Mouse (Mus musculus): ENCODE measurements at regions not wholly inside any gene's neighbourhood (a gene's known extent, or its start where the extent isn't known, plus 50 kb on each side); places are given as distances from the start of the nearest gene placed in this dataset.

DNA sequence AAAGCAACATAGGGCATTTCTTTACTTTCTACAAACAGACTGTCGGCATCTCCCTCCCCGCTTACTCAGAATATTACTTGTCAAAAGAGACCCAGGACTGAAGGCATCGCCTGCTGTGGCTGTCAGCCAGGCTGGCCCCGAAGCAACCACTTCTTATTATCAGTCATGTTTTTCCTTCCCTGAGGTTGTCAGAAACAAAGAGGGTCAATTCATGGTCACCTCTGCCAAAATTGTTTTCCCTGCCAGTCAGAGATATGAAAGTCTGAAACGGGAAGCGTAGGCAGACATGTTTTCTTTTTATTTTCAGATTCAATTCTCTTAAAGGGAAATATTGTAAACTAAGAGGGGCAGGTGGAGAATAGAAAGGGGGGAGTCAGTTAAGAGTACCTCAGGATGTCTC lies 425.8 kb downstream of the Lrig3 start:
- Histone ChIP-seq H3K27ac (replicated peaks) (no peak overlapping the region), H3K36me3 (no peaks in the 10 kb centered on the region), H3K4me2 (no peak overlapping the region), H3K9ac (replicated peaks) (no peak overlapping the region), H3K27me3 (replicated peaks) (no peaks in the 10 kb centered on the region), H3K4me1 (no peaks in the 10 kb centered on the region), H3K4me3 (replicated peaks) (no peak overlapping the region), H3K9me3 (replicated peaks) (no peaks in the 10 kb centered on the region)
- ATAC-seq (ENCODE audit: low FRiP score): no peak
- 87% methylated on average over 6 of the region's 6 CpGs for WGBS

DNA sequence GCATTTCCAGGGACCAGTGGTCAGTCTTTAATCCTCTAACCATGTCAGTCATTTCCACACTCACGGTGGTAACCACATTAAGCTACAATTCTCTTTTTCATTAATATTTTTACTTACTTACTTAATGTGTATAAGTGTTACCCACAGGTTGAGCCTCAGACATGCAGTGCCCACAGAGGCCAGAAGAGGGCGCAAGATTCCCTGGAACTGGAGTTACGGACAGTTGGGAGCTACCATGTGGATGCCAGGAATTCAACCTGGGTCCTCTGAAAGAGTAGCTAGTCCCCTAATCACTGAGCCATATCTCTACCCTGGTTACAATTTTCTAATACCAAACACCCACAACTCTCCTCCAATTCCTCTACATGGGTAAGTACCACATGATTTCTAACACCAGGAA lies 420.5 kb downstream of the Lrig3 start:
- H3K27me3 ChIP-seq (replicated peaks): no peaks in the 10 kb centered on the region
- no peaks in the 10 kb centered on the region for H3K4me1 ChIP-seq
- H3K27ac ChIP-seq (replicated peaks): no peak overlapping the region

DNA sequence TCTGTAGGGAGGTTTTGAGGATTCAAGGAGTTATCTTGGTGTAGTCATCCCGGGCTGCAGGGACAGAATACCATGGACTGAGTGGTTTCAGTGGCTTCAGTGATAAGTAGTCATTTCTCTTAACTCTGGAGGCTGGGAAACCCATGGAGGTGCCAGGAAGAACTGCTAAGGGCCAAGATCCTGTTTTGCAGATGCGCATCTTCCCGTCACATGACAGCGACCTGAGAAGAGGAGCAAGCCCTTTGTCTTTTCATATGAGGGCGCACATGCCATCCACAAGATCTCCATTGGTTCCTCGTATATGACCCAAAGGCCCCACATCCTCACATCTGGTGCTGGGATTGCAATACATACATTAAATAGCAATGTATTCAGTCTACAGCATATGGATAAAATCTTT lies 419.7 kb downstream of the Lrig3 start:
- ATAC-seq (ENCODE audit: low FRiP score): no peak
- no peak overlapping the region for H3K9ac ChIP-seq (replicated peaks)
- no peaks in the 10 kb centered on the region for H3K4me1 ChIP-seq
- H3K9me3 ChIP-seq (replicated peaks): no peaks in the 10 kb centered on the region
- 92% methylated on average over 6 of the region's 6 CpGs for WGBS
- no peak overlapping the region for H3K4me2 ChIP-seq
- no peak overlapping the region for H3K4me3 ChIP-seq (replicated peaks)
- no peak overlapping the region for H3K27ac ChIP-seq (replicated peaks)
- H3K27me3 ChIP-seq (replicated peaks): no peaks in the 10 kb centered on the region
- no peaks in the 10 kb centered on the region for H3K36me3 ChIP-seq

More for the DNA sequence above, 420.5 kb downstream of the Lrig3 start:
- Histone ChIP-seq H3K36me3 (no peaks in the 10 kb centered on the region), H3K4me2 (no peak overlapping the region), H3K9ac (replicated peaks) (no peak overlapping the region), H3K4me3 (replicated peaks) (no peak overlapping the region), H3K9me3 (replicated peaks) (no peaks in the 10 kb centered on the region)
- 78% methylated on average over 3 of the region's 3 CpGs for WGBS
- ATAC-seq (ENCODE audit: low FRiP score): no peak

DNA sequence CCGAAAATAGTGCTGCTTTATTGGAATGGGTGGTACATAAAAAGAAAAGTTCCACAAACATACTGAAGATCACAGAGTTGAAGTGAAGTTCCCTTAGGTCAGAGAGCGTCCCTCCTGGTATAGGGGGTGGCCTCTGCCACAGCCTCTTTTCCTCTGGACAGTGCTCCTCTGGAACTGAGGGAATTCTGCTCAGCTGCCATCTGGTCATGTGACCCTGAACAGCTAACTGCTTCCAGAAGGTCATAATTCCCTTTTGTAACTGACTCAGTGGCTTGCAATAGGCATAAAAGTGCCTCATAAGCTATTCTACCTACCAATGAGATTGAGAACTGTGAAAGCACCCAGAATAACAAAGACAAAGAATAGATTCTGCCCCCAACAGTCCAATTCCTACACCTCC lies 414.4 kb downstream of the Lrig3 start:
- no peaks in the 10 kb centered on the region for H3K9me3 ChIP-seq (replicated peaks)
- no peaks in the 10 kb centered on the region for H3K4me1 ChIP-seq
- H3K27me3 ChIP-seq (replicated peaks): no peaks in the 10 kb centered on the region
- ATAC-seq (ENCODE audit: low FRiP score): no peak
- H3K4me3 ChIP-seq (replicated peaks): no peak overlapping the region
- no peak overlapping the region for H3K4me2 ChIP-seq
- WGBS: 93% methylated on average over 2 of the region's 2 CpGs
- no peak overlapping the region for H3K27ac ChIP-seq (replicated peaks)
- H3K9ac ChIP-seq (replicated peaks): no peak overlapping the region
- no peaks in the 10 kb centered on the region for H3K36me3 ChIP-seq

DNA sequence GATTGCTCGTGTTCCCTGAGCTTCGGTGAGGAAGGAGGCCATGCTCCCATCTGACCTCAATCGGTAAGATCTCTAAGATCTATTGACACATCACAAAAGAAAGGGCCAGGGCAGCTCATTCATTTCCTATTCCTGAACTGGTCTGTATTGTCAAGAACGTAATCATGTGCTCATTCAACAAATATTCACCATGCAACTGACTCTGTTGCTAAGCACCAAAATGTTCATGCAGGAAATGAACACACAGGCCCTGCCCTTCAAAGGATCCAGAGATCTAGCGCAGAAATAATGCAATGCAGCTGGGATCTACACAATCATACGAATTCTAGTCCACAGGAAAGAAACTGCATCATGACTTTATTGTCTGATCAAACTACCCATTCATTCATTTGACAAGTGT lies 413.3 kb downstream of the Lrig3 start:
- H3K9me3 ChIP-seq (replicated peaks): no peaks in the 10 kb centered on the region
- H3K4me3 ChIP-seq (replicated peaks): no peak overlapping the region
- no peaks in the 10 kb centered on the region for H3K4me1 ChIP-seq
- H3K27me3 ChIP-seq (replicated peaks): no peaks in the 10 kb centered on the region
- H3K4me2 ChIP-seq: no peak overlapping the region
- no peak overlapping the region for H3K27ac ChIP-seq (replicated peaks)
- H3K36me3 ChIP-seq: no peaks in the 10 kb centered on the region
- WGBS: 26% methylated on average over 6 of the region's 6 CpGs
- no peak for ATAC-seq (ENCODE audit: low FRiP score)
- H3K9ac ChIP-seq (replicated peaks): no peak overlapping the region

DNA sequence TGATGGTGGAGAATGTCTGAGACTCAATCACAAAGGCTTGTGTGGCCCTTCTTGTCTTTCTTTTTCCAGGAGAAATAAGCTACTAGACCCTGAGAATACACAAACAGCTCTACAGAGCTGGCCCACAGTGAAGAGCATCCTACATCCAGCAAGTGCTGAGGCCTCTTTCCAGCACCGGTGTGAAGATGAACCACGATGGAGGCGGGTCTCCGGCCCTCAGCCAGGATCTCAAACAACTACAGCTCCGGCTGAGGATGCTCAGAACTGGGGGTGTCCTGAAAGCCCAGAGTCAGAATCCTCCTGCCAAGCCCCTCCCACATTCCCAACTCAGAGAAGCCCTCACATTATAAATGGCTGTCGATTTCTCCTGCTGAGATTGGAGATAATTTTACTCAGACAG lies 407.9 kb downstream of the Lrig3 start:
- no peaks in the 10 kb centered on the region for H3K36me3 ChIP-seq
- WGBS: 70% methylated on average over 6 of the region's 6 CpGs

DNA sequence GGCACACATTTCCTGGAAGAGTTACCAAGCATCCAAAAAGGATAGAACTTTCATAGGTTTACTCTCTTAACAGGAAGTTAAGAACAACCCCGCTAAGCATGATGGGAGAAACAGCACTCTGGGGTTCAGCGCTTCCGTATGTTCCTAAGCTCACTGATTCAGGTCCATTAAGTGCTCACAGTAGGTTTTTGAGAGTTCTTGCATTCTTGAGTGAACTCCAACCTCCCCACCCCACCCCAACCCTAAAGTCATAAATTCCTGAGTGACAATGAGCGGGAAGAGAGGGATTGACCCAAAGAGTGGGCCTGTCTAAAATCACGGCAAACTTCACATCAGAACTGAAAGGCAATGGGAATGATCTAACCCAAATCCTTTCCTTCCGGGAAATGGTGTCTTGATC lies 405.9 kb downstream of the Lrig3 start:
- H3K4me1 ChIP-seq: peaks cover 9% of the 10 kb centered on the region; the same call in 1 of the 2 replicates
- WGBS: 82% methylated on average over 6 of the region's 6 CpGs
- H3K9me3 ChIP-seq (replicated peaks): no peaks in the 10 kb centered on the region
- H3K4me3 ChIP-seq (replicated peaks): no peak overlapping the region
- H3K9ac ChIP-seq (replicated peaks): no peak overlapping the region
- H3K36me3 ChIP-seq: no peaks in the 10 kb centered on the region
- ATAC-seq (ENCODE audit: low FRiP score): no peak
- H3K4me2 ChIP-seq: no peak overlapping the region
- H3K27ac ChIP-seq (replicated peaks): no peak overlapping the region
- no peaks in the 10 kb centered on the region for H3K27me3 ChIP-seq (replicated peaks)

More for the DNA sequence above, 407.9 kb downstream of the Lrig3 start:
- no peak overlapping the region for H3K4me3 ChIP-seq (replicated peaks)
- H3K27ac ChIP-seq (replicated peaks): no peak overlapping the region
- H3K9ac ChIP-seq (replicated peaks): no peak overlapping the region
- peaks cover 9% of the 10 kb centered on the region; the same call in 1 of the 2 replicates for H3K4me1 ChIP-seq
- H3K9me3 ChIP-seq (replicated peaks): no peaks in the 10 kb centered on the region
- ATAC-seq (ENCODE audit: low FRiP score): no peak
- H3K4me2 ChIP-seq: no peak overlapping the region
- no peaks in the 10 kb centered on the region for H3K27me3 ChIP-seq (replicated peaks)

DNA sequence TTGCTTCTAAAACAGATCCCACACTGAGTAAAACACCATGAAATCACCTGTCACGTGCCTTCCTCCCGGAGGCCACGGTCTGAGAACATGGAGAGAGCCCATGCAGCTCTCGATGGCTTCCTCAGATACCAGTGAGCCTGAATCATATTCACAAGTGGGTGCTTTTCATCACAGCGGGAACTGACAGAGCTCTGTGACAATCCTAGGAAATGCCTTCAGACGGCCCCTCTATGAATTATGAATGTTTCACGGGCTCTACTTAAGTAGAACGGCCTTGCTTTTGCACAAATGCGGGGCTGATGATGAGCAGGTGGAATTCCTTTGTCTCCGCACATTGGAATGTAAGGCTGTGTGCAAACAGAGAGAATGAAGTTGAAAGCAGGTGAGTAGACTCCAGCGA lies 383.1 kb downstream of the Lrig3 start:
- H3K4me1 ChIP-seq: no peaks in the 10 kb centered on the region
- ATAC-seq (ENCODE audit: low FRiP score): no peak
- no peak overlapping the region for H3K4me2 ChIP-seq
- no peak overlapping the region for H3K27ac ChIP-seq (replicated peaks)
- no peak overlapping the region for H3K9ac ChIP-seq (replicated peaks)
- H3K4me3 ChIP-seq (replicated peaks): no peak overlapping the region
- H3K27me3 ChIP-seq (replicated peaks): no peaks in the 10 kb centered on the region
- WGBS: 60% methylated on average over 11 of the region's 11 CpGs
- no peaks in the 10 kb centered on the region for H3K9me3 ChIP-seq (replicated peaks)
- H3K36me3 ChIP-seq: no peaks in the 10 kb centered on the region

DNA sequence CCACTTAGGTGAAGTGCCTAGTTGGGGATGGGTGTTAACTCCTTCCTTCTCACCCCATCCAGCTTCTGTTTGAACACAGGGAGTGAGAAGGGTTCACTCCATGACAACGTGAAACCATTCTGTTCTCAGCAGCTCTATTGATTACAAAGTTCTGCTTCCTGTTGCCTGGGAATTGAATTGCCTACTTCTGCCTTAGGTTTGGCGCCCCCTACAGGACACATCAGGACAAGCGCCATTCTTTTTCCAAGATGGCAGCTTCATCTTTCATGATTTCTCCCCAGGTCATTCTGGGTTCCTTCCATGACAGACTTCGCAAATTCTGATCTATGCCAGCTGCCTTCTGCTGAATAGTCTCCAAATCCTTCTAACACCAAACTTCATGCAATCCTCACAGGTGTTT lies 371.5 kb downstream of the Lrig3 start:
- no peaks in the 10 kb centered on the region for H3K4me1 ChIP-seq
- WGBS: 74% methylated on average over 4 of the region's 4 CpGs
- H3K9me3 ChIP-seq (replicated peaks): no peaks in the 10 kb centered on the region
- H3K27ac ChIP-seq (replicated peaks): no peak overlapping the region
- H3K9ac ChIP-seq (replicated peaks): no peak overlapping the region
- H3K27me3 ChIP-seq (replicated peaks): no peaks in the 10 kb centered on the region
- ATAC-seq (ENCODE audit: low FRiP score): no peak
- no peak overlapping the region for H3K4me3 ChIP-seq (replicated peaks)
- no peak overlapping the region for H3K4me2 ChIP-seq
- H3K36me3 ChIP-seq: no peaks in the 10 kb centered on the region

DNA sequence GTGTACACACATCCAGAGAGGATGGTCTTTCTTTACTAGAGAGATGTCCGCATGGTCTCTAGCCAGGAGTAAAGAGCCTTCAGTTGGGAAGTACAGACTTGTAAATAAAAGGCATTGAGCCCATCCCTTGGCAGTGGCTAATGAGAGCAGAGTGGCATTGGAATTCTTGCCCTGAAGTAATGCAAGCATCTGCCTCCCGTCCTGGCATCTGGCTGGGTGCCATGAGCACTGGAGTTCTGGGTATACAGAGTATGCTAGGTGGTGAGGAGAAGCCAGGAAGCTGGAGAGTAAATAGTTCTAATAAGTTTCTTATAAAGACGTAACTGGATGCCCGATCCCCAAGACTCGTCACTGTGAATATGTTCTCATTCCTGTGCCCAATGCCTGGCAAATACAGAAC lies 367.8 kb downstream of the Lrig3 start:
- no peaks in the 10 kb centered on the region for H3K36me3 ChIP-seq
- WGBS: 77% methylated on average over 5 of the region's 5 CpGs
- H3K27me3 ChIP-seq (replicated peaks): no peaks in the 10 kb centered on the region
- ATAC-seq (ENCODE audit: low FRiP score): no peak
- no peak overlapping the region for H3K4me3 ChIP-seq (replicated peaks)
- no peak overlapping the region for H3K27ac ChIP-seq (replicated peaks)
- no peak overlapping the region for H3K9ac ChIP-seq (replicated peaks)
- H3K4me2 ChIP-seq: no peak overlapping the region
- no peaks in the 10 kb centered on the region for H3K9me3 ChIP-seq (replicated peaks)
- H3K4me1 ChIP-seq: 0 out of 2 replicates have a peak, but pooled peaks cover 4% of the 10 kb centered on the region

DNA sequence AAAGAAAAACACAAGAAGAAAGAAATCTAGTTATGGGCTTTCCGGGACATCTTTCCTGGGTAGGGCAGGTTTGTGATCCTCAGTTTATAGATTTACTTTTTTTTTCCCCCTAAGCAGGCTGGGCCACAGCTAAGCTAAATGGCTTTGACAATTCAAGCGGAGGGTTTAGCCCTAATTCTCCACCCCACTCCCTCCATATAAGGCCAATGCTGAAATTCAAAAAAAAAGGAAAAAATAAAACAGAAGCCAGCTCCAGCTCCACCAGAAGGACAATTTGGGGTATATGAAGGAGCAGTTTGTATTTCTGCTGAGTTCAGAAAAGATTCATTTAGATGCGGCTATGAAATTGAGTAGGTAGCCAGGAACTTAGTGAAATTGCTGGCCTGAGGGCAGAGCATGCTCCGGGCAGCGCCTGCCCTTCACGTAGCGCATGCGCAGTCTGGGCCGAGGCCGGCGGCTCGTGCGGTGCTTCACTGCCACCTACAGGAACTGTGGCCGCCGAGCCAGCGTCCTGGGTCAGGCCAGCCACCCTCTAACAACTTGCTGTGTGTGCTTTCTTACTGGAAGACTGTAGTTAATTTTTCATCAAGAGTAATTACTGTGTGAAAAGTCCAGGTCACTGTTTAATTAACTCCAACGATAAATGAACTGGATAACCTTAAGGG lies 364.5 kb downstream of the Lrig3 start:
- WGBS: 8% methylated on average over 17 of the region's 17 CpGs
- H3K4me3 ChIP-seq (replicated peaks): no peak overlapping the region; the same call in 1 of the 2 replicates
- no peak overlapping the region for H3K9ac ChIP-seq (replicated peaks)
- no peaks in the 10 kb centered on the region for H3K9me3 ChIP-seq (replicated peaks)
- H3K27ac ChIP-seq (replicated peaks): no peak overlapping the region
- H3K27me3 ChIP-seq (replicated peaks): no peaks in the 10 kb centered on the region
- ATAC-seq (ENCODE audit: low FRiP score): peak; percentile 65
- no peaks in the 10 kb centered on the region for H3K36me3 ChIP-seq
- 0 out of 2 replicates have a peak, but pooled peaks cover 4% of the 10 kb centered on the region for H3K4me1 ChIP-seq
- H3K4me2 ChIP-seq: peak overlapping the region; percentile 50

DNA sequence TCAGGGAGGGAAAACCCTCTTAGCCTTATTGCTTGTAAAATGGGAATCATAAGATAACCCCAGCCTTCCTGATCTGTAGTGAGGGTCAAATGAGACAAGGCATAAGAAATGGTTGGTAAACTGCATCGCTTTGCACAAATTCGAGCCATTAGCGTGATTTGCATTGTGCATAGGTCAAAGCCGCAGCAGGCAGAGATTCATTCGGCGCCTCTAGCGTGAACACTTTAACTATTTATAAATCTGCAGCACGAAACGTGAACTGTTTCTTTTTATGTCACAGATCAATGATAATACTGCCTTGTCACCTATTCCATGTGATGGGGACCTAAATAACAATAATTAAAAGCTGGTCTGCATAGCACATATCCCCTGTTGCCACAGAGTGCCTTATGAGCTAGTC lies 354.9 kb downstream of the Lrig3 start:
- Histone ChIP-seq H3K36me3 (no peaks in the 10 kb centered on the region), H3K4me3 (replicated peaks) (no peak overlapping the region), H3K9ac (replicated peaks) (no peak overlapping the region), H3K27ac (replicated peaks) (no peak overlapping the region), H3K4me1 (no peaks in the 10 kb centered on the region; the same call in 1 of the 2 replicates), H3K4me2 (no peak overlapping the region), H3K9me3 (replicated peaks) (no peaks in the 10 kb centered on the region), H3K27me3 (replicated peaks) (no peaks in the 10 kb centered on the region)
- 59% methylated on average over 9 of the region's 9 CpGs for WGBS
- ATAC-seq (ENCODE audit: low FRiP score): no peak

Measured in neural tube, embryonic 15.5 days (tissue).